ENCODE assay signal across 8 mouse cellular contexts in genomic region chr17:84791156-84791555, GRCm38 (mm10). TPM values are rescaled to one million over a fixed set of nuclear protein-coding genes. Genes with fewer than 3 reads are reported as not detected.
DNase-seq lines count a peak whose midpoint lies in the region; ATAC-seq and TF ChIP-seq lines count a peak whose summit lies in the region.

No protein-coding gene starts in this region.

- WGBS in liver, adult 2 months = 3% methylated on average over 8 of the region's 8 CpGs
- WGBS in heart, embryonic 14.5 days = 5% methylated on average over 8 of the region's 8 CpGs
- WGBS in liver, embryonic 12.5 days (ENCODE audit: insufficient replicate concordance) = 5% methylated on average over 8 of the region's 8 CpGs
- WGBS in neural tube, embryonic 15.5 days = 2% methylated on average over 8 of the region's 8 CpGs

- peak overlapping the region; percentile 41 for H3K27ac ChIP-seq in liver, adult 2 months (replicated peaks; ENCODE audit: insufficient read depth, low read depth, low read length)
- no peak overlapping the region for H3K27ac ChIP-seq in cortical plate, adult 2 months (ENCODE audit: insufficient read depth, low read length)
- H3K27ac ChIP-seq in heart, embryonic 14.5 days (replicated peaks in 1 of 2; ENCODE audit: control insufficient read depth in 1 of 2, insufficient read depth in 1 of 2, low read depth in 2 of 2, low read length in 2 of 2) = peak overlapping the region; percentile 74 to 78
- H3K27ac ChIP-seq in liver, embryonic 12.5 days = peak overlapping the region; percentile 87
- H3K27ac ChIP-seq in neural tube, embryonic 15.5 days (replicated peaks) = peak overlapping the region; percentile 89

- no peak for DNase-seq in liver, adult 2 months (ENCODE audit: extremely low read depth, low read depth, low spot score)
- DNase-seq in liver = no peak
- no peak for DNase-seq in testis, postnatal 10 days (ENCODE audit: low spot score)
- DNase-seq in cerebellum, adult 9-10 months = no peak

- peak overlapping the region; percentile 96 for H3K4me3 ChIP-seq in liver, adult 2 months (ENCODE audit: insufficient read depth, low read depth, low read length)
- peak overlapping the region; percentile 71 for H3K4me3 ChIP-seq in cortical plate, adult 2 months (ENCODE audit: insufficient read depth, low read length)
- peak overlapping the region; percentile 55 to 95 for H3K4me3 ChIP-seq in heart, embryonic 14.5 days (ENCODE audit: control insufficient read depth in 1 of 2, insufficient read depth in 1 of 2, low read depth in 1 of 2, low read length in 2 of 2)
- peak overlapping the region; percentile 96 for H3K4me3 ChIP-seq in liver, embryonic 12.5 days
- peak overlapping the region; percentile 100 for H3K4me3 ChIP-seq in neural tube, embryonic 15.5 days (replicated peaks)

- peaks cover 26% of the 10 kb centered on the region for H3K79me2 ChIP-seq in liver, adult 2 months (ENCODE audit: control insufficient read depth, insufficient read depth, low read length)

- no peaks in the 10 kb centered on the region for H3K27me3 ChIP-seq in liver, adult 2 months (ENCODE audit: control insufficient read depth, insufficient read depth, low read length)
- no peaks in the 10 kb centered on the region for H3K27me3 ChIP-seq in heart, embryonic 14.5 days (ENCODE audit: control insufficient read depth, insufficient read depth, low read length)
- no peaks in the 10 kb centered on the region for H3K27me3 ChIP-seq in liver, embryonic 12.5 days (replicated peaks)
- no peaks in the 10 kb centered on the region for H3K27me3 ChIP-seq in neural tube, embryonic 15.5 days (replicated peaks)

- H3K9me3 ChIP-seq in heart, embryonic 14.5 days (ENCODE audit: control insufficient read depth, low read length) = no peaks in the 10 kb centered on the region
- no peaks in the 10 kb centered on the region for H3K9me3 ChIP-seq in liver, embryonic 12.5 days (replicated peaks)
- no peaks in the 10 kb centered on the region for H3K9me3 ChIP-seq in neural tube, embryonic 15.5 days (replicated peaks)

- TF ChIP-seq POLR2A in liver, adult 2 months (IDR thresholded peaks at IDR 0.05; ENCODE audit: extremely low read depth, insufficient read depth, low read length) = no peak
- TF ChIP-seq POLR2A in cortical plate, adult 2 months (IDR thresholded peaks at IDR 0.05; ENCODE audit: extremely low read depth, insufficient read depth, low read length) = no peak

- H3K4me2 ChIP-seq in heart, embryonic 14.5 days (ENCODE audit: low read length) = peak overlapping the region; percentile 79
- H3K4me2 ChIP-seq in liver, embryonic 12.5 days = peak overlapping the region; percentile 74
- peak overlapping the region; percentile 89 for H3K4me2 ChIP-seq in neural tube, embryonic 15.5 days

- TF ChIP-seq CTCF in liver, adult 2 months (IDR thresholded peaks at IDR 0.05; ENCODE audit: low read depth, low read length) = no peak
- no peak for TF ChIP-seq CTCF in cortical plate, adult 2 months (IDR thresholded peaks at IDR 0.05; ENCODE audit: extremely low read depth, insufficient read depth, low read length)

- H3K4me1 ChIP-seq in liver, adult 2 months (ENCODE audit: control insufficient read depth, insufficient read depth, low read length) = peaks cover 10% of the 10 kb centered on the region
- H3K4me1 ChIP-seq in cortical plate, adult 2 months (ENCODE audit: control insufficient read depth, insufficient read depth, low read length) = no peaks in the 10 kb centered on the region
- H3K4me1 ChIP-seq in heart, embryonic 14.5 days (ENCODE audit: control insufficient read depth in 2 of 2, insufficient read depth in 2 of 2, low read length in 2 of 2) = peaks cover 2 to 20% of the 10 kb centered on the region in 2 experiments; a peak in 2 of 4 replicates
- peaks cover 46% of the 10 kb centered on the region for H3K4me1 ChIP-seq in liver, embryonic 12.5 days
- H3K4me1 ChIP-seq in neural tube, embryonic 15.5 days = peaks cover 32% of the 10 kb centered on the region

- no peak for ATAC-seq in heart, embryonic 14.5 days (ENCODE audit: insufficient number of reproducible peaks, insufficient read depth, low FRiP score, low read depth)
- peak; percentile 31 for ATAC-seq in liver, embryonic 12.5 days
- peak; percentile 15; the same call in 1 of the 2 replicates for ATAC-seq in neural tube, embryonic 15.5 days (ENCODE audit: low FRiP score)

- peak overlapping the region; percentile 70 for H3K9ac ChIP-seq in liver, adult 2 months (ENCODE audit: low read depth, low read length)
- peak overlapping the region; percentile 89 for H3K9ac ChIP-seq in heart, embryonic 14.5 days (ENCODE audit: low read length)
- H3K9ac ChIP-seq in liver, embryonic 12.5 days = peak overlapping the region; percentile 87
- H3K9ac ChIP-seq in neural tube, embryonic 15.5 days (replicated peaks) = peak overlapping the region; percentile 96

- no peaks in the 10 kb centered on the region; the same call in 1 of the 2 replicates for H3K36me3 ChIP-seq in liver, adult 2 months (ENCODE audit: control insufficient read depth, insufficient read depth, low read length)
- peaks cover 11% of the 10 kb centered on the region for H3K36me3 ChIP-seq in heart, embryonic 14.5 days (ENCODE audit: control insufficient read depth, insufficient read depth, low read length)
- H3K36me3 ChIP-seq in liver, embryonic 12.5 days = peaks cover 34% of the 10 kb centered on the region
- H3K36me3 ChIP-seq in neural tube, embryonic 15.5 days = 0 out of 2 replicates have a peak, but pooled peaks cover 4% of the 10 kb centered on the region

RNA-seq across cellular contexts. Expression of gene Lrpprc, which starts 0.6 kb away (rescaled TPM):
- 101 and 103 TPM in 2 replicates for total RNA-seq in liver, adult 2 months (2014; rRNA removed)
- 15.3 and 17.4 TPM in 2 replicates for polyA plus RNA-seq in liver, adult 2 months (2012; rRNA removed)
- 32.9 and 34.6 TPM in 2 replicates for polyA plus RNA-seq in cortical plate, adult 2 months (2012; rRNA removed)
- polyA plus RNA-seq in heart, embryonic 14.5 days (2014; fragmentation: Nextera tagmentation; extraction: Ambion mirVana) = 74.4 and 76.4 TPM in 2 replicates
- 64.9 and 68.2 TPM in 2 replicates for polyA plus RNA-seq in liver, embryonic 12.5 days (2016; fragmentation: Nextera tagmentation; extraction: Ambion mirVana)
- 46.5 and 47.2 TPM in 2 replicates for polyA plus RNA-seq in neural tube, embryonic 15.5 days (2015; fragmentation: Nextera tagmentation; extraction: Ambion mirVana)
